Mouse (Mus musculus) cerebellum, adult 18-20 months (tissue): Measurements from ENCODE around the gene Hmgn2.
A peak's percentile ranks its signal among the peaks of the same experiment; 100 is the strongest.

ENCODE experiments used
- DNase-seq, 2 experiments: peaks; one replicate each; pipeline ENCODE4 v3.0.0; 2021

The Hmgn2 gene

DNA sequence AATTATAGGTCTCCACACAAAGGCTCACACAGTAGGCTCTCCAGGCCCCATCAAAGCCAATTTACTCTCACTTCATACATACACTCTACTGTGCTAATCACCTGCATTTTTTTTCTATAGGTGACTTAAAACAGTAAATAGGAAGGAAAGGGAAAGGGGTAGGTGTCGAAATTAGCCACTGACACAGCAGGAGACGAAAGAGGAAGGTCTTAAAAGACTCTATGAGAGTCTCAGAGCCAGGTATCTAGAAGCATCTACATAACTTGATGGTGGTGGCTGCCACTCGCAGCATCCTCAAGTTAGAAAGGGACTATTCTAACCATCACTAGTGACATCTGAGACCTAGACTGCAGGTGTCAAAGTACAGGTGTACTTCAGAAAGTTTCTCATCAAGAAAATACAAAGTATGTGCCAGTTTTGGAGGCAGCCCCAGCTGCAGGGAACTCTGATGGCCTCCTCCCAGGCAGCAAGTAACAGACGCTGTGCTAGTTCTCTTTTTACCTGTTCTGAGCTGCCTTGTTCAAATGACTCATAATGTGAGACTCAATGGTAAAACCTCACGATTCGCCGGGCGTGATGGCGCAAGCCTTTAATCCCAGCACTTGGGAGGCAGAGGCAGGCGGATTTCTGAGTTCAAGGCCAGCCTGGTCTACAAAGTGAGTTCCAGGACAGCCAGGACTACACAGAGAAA lies 9.7 kb upstream of the Hmgn2 start:
- DNase-seq = no peak

DNA sequence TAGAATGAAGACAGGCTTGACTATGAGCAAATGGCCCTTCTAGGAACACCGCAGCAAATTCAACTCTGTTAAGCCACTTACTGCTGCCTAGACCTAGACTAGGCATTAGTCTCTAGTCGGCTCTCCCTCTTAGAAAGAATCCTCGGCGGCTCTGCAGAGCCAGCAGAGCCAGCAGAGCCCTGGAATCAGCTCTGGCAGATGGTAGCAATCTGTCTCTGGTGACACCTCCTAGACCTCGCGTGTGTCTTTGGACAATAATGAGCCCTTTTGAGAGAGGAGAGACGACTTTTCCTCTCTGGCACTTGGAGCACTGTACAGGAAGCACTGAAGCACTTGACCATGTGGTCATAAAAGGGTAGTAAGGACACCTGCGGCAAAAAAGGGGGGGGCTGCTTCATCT lies 3.3 kb upstream of the Hmgn2 start:
- peak; percentile 26 to 36 for DNase-seq

DNA sequence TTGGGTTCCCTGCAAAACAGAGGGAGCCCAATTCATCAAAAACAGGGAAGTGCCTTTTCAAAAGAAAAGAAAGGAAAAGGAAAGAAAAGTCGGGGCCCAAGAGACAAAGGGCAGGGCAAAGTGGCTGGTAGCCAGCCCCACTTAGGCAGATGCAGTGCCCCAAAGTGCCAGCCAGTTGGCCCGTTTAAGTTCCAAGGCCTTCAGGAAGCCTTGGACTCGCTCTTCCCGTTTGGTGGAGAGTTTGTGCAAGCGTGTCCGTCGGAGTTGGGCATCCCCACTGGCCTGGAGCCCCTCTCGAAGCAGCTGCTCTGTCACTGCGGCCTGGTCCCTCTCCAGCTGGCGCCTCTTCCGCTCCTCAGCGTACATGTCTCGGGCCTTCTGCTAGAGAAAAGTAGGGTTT lies 2.4 kb upstream of the Hmgn2 start:
- peak in 1 of 2 experiments; percentile 17 for DNase-seq

DNA sequence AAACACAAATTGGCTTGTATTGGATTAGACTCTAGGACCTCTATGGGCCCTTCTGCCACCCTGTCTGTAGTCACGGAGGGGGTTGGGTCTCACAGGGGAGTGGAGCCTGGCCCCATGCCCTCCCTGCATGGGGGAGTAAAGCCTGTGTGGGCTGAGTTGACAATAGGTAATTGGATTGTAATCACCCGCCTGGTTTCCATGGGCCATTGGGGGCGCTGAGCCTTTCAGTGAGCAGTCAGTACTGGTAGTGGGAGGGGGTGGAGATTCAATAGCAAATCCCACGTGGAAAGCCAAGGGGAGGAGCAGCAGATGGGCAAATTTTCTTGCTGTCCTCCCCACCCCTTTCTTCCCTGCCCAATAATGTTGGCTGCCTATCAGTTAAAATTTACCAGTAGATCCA lies 1.7 kb upstream of the Hmgn2 start:
- DNase-seq = peak; percentile 11 to 19

DNA sequence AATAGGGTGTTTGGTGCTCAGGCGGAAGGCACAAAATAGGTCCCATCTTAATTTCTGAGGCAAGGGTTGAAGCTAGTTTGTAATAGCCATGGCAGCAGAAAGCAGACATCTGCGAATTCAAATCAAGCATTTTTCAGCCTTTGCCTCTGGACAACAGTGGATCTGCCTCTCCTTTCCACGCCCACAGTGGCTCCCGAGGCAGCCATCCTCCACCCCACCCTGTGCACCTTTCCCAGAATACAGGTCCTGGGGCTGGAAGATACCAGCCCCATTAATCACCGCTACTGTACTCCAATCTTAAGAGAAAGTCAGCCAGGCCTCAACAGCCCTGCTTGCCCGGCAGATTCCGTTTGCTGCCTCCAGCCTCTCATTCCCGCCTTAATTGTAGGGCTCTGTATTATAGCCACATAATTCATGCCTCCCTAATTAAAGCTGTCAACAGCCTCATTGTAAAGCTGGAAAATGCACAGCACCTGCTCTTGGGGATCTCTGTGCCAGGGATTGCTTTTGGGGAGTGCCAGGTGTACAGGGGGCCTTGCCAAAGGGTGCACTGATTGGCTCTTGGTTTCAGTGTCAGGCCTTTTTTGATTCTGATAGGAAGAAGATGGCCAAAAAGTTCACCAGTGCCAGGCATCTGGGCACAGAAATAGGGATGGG lies 792 bp upstream of the Hmgn2 start:
- peak; percentile 13 to 23 for DNase-seq

DNA sequence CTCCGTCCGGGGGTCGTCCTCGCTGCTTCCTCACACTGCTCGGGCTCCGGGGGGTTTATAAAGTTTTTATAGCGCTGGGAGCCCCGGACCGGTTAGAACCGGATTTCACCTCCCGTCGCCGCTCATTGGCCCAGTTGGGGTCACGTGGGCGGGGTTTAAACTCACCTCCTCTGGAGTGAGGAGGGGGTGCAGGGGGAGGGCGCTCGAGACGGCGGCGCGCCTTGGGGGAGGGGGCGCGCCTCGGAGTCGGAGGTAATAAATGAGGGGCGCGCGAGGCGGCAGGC lies 642 bp downstream of the Hmgn2 start:
- peak; percentile 91 to 94 for DNase-seq

DNA sequence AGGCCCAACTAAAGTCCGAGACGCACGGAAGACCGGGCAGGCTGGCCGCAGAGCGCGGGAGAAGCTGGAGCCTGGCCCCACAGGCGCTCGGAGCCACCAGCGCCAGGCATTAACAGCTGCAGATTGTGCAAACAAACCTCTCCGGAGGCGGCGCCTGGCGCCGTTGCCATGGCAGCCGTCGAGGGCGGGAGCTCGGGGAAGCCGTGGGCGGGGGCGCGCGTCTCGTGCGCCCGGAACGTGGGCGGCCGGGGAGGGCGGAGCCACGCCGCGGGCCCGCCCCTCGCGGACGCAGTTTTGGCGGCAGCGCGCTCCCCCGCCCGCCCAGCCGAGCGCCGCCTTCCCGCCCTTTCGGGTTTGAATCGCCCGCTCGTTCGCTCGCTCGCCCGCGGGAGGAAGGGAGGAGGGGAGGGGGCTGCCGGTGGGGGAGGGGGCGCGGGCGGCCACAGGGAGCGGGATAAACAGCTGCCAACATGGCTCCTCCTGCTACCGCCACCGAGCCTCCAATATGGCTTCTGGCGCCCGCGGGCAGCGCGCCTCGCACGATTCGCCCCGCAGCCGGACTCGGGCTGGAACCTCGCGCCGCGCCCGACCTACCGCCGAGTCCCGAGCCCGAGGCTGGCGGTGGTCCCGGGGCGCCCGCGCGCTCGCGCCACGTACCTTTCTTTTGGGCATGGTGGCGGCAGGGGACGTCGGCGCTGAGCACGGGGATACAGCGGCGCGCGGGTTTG lies 1.1 kb downstream of the Hmgn2 start:
- DNase-seq = peak; percentile 97 to 99

DNA sequence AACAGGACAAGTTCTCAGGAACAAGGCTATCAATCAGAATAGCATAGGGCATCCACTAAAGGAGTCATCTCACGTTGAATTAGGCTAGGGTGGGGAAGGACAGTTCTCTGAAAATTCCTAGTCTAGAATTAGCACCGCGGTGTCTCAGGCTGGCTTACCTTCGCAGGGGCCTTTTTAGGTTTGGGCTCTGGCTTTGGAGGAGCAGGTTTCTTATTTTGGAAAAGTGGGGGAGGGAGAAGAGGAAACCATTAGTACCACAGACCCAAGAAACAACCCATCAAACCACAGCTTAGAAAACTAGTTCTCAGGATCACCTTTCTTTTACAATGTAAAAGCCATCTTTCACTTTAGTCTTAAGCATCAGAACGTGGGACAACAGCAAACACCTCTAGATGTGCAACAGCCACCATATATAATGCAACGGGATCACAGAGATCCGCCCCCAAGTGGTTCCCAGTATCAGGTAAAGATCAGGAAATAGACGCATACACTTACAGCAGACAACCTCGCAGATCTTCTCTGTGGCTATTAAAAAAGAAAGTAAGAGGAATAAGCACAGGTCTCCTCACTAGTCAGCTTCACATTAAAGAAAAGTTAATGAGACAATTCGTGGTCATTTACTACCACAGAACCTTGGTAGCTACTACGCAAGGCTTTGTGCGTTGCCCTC lies 2.0 kb downstream of the Hmgn2 start:
- peak in 1 of 2 experiments; percentile 21 for DNase-seq

DNA sequence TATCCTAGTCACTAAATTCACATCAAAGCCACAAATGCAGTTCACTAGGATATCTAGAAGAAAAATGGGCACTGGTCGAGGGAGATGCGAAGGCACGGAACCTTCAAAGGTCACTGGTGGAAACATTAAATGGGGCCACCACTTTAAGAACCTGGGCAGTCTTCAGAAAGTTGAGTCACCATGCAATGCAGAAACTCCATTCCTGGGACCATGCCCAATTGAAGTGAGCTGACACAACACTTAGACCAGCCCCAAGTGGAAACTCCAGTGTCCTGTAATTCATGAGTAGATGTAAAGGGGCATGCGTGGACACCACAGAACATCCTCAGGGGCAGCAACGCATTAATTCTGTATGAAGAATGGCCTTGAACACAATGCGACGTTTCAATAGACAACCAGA lies 5.9 kb downstream of the Hmgn2 start:
- DNase-seq = no peak

DNA sequence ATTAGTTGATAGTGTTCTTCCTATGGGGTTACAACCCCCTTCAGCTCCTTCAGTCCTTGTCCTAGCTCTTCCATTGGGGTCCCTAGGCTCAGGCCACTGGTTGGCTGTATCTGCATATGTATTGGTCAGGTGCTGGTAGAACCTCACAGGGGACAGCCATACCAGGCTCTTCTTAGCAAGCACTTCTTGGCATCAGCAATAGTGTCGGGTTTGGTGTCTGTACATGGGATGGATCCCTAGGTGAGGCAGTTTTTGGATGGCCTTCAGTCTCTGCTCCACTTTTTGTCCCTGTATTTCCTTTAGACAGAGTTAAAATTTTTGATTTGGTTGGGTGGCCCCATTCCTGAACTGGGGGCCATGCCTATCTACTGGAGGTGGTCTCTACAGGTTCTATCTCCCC lies 9.6 kb downstream of the Hmgn2 start:
- no peak for DNase-seq

DNA sequence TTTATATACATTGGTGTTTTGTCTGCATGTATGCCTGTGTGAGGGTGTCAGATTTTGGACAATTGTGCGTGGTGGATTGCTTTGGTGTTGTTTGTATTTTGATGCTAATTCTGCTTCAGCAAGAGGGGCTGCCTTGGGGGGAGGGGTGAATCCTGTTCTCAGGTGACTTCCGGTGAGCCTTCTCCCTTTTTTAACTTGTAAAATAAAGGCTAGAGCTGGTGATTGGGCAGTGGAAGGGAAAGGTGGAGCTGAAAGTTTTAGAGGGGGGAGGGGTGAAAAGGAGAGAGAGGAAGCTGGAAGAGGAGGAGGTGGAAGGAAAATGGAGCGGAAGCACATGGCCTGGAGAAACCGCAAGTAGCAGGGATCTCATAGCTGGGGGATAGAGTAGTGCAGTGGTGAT lies 12.1 kb downstream of the Hmgn2 start:
- no peak for DNase-seq

DNA sequence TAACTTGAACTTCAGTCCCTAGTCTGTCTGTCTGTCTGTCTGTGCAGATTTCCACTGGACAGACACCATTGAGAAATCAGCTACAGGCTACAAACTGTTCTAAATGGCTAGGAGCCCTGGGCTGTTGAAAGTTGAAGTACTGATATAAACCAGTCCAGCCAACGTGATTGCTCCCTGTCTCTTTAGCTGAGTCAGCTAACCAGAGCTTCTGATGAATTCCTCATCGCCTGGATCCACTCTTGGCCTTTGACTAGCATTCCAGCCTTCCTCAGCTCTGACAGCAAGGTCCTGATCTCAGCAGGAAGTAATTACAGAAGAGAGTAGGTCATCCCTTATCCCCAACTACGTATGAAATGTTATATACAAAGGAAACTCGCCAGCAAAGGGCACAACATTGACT lies 21.7 kb downstream of the Hmgn2 start:
- no peak for DNase-seq

DNA sequence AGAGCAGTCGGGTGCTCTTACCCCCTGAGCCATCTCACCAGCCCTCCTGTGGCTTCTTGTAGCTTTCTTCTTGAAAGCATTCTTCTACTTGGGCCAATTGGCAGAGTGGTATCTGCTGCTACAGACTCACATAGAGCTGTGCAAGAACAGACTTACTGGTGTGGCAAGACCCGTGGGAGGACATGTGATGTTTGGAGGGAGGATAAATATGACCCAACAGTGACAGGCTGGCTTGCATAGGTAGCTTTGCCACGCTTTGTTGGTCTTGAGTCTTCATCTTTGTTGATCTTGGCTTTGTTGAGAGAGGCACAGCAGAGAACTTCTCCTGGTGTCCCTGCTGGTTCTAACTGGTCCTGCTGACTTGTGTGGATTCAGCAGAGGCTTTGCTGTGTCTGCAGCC lies 24.7 kb downstream of the Hmgn2 start:
- no peak for DNase-seq

DNA sequence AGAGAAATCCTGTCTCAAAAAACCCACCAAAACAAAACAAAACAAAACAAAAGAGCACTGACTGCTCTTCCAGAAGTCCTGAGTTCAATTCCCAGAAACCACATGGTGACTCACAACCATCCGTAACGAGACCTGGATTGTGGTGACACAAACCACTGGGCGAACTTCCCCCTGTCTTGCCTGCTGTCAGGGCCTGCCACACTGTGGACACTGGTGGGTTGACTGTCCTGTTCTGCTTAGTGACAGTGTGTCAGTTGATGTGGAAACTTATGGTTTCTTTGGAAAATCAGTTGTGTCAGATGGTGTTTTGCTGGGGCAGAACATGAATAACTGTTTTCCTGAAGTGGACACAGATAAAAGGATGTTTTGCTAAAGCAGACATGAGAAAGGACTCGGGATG lies 25.8 kb downstream of the Hmgn2 start:
- no peak for DNase-seq

DNA sequence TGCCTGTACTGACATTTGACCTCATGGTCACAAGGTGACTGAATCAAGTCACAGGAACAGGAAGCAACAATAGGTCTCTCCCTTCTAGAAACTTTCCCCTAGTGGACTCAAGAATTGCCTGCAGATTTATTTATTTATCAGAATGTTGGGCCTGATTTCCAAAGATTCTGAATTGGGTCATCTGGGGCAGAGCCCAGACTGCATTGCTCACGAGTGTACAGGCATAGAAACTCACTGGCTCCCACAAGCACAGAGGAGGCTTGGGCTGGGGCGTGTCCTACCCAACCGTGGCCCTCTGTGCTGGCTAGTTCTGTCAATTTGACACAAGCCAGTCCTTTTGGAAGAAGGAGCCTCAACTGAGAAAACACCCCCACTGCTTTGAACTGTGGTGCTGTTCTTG lies 26.9 kb downstream of the Hmgn2 start:
- no peak for DNase-seq

DNA sequence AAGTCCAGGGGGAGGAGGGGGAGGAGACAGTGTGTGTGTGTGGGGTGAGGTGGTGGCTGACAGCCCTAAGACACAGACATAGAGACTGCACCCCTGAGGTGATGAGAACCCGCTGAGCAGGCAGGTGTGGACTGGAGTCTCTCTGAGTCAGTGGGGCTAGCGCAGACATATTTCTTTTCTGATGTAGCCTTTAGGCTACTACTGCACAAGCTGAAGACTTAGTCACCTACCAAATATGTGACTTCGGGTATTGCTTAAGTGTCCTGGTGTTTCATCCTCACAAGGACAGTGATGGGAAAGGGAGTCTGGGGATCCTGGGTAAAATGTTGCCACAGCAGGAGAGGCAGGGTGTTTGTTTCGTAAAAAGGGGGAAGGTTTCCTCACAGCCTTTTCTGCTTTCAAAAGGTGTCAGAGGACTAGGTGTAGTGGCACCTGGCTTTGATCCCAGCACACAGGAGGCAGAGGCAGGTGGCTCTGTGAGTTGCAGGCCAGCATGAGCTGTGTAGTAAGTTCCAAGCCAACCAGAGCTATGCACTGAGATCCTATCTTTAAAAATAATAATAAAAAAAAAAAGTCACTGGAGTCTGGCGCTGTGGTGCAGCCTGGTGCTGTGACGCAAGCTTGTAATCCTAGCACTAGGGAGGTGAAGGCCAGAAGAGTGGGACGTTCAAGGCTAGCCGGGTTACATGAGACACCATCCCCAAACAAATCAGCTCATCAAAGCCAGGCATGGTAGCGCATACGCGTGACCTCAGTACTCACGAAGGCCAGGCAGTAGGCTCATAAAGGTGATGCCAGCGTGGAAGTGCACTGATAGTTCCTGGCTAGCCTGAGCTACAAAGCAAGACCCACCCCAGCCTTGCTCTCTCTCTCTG lies 27.8 kb downstream of the Hmgn2 start:
- DNase-seq = no peak

DNA sequence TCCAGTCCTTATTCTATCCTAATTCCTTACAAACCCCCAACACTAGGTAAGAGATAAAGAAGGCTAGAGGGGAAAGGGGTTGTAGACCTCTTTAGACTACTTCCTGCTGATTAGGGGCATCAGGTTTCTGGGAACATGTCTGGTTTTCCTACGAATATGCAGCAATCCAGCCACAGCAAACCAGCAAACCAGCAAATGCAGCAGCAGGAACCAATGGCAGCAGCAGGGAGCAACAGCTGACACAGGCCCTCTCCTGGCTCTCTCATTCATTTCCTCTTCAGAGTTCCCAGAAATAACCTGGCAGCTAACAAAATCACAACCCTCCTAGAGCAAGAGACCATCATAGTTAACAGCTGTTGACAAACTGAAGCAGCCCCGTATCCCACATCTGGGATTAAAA lies 30.4 kb downstream of the Hmgn2 start:
- no peak for DNase-seq

DNA sequence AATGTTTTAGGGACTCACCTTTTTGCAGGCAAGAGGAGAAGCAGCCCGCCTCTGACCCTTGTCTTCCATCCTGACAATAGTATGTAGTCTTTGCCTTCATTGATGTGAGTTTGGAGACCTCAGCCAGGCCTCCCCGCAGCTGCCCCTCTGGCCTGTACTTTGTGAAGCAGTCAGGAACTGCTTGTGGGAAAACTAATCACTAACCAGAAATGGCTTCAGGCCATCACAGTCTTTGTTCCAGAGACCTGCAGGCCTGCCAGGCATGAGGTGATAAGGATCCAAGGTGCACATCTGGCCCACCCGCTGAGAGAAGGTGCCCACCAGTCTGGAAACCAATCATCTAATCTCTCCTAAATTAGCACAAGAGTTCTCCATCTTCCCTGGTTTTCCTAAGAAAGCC lies 36.7 kb downstream of the Hmgn2 start:
- no peak for DNase-seq

DNA sequence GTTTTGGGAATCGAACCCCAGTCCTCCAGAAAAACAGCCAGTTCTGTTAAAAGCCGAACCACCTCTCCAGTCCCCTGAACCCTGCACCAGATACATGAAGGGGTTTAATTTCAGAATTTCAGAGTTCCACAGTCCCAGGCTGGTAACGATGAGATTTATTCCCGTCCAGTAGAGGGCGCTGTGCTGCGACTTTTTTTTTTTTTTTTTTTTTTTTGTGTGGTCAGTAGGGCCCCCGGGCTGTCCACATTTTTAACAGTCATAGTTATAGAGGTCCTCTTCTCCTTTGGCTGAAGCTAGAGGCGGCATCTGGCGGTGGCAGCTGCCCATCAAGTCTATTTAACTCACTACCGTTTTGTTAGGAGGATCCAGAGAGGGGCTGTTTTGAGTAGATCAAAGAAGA lies 37.1 kb downstream of the Hmgn2 start:
- DNase-seq = peak in 1 of 2 experiments; percentile 20

DNA sequence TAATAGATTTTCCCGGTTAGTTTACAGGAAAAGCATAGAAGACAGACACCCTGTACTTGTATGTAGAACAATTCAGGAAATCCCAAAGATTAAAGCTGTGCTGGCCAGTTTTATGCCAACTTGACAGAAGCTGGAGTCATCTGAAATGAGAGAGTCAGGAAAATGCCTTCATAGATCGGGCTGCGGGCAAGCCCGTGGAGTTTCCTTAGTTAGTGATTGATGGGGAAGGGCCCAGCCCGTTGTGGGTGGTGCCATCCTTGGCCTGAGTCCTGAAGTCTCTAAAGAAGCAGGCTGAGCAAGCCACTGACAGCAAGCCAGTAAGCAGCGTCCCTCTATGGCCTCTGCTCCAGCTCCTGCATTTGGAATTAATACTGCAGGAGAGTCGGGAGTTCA lies 39.2 kb downstream of the Hmgn2 start:
- no peak for DNase-seq

DNA sequence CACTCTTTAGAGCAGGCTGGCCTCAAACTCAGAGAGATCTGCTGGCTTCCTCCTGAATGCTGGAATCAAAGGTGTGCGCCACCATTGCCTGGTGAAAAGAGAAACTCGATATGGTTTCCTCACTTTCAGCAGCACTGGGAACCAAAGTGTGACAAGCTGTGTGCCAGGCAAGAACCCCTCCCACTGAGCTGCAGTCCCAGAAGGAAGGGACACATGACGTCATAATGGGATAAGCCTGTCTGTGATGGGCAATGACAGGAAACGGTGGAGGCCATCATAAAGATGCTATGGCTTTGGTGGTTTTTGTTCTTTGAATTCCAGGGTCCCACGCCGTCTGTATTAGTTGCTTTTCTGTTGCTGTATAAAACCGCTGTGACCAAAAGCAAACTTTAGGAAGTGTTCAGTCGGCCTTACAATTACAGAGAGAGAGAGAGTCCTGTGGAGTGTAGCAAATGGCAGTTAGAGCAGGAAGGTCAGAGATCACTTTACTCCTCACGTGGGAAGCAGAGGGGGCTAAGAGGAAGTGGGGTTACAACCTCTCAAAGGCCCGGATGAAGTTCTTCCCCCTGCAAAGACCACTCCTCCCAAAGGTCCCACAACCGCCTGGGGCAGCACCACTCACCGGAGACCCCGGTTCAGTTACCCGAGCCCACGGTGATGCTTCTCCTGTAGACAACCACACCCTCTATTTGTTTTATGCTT lies 39.7 kb downstream of the Hmgn2 start:
- DNase-seq = no peak

DNA sequence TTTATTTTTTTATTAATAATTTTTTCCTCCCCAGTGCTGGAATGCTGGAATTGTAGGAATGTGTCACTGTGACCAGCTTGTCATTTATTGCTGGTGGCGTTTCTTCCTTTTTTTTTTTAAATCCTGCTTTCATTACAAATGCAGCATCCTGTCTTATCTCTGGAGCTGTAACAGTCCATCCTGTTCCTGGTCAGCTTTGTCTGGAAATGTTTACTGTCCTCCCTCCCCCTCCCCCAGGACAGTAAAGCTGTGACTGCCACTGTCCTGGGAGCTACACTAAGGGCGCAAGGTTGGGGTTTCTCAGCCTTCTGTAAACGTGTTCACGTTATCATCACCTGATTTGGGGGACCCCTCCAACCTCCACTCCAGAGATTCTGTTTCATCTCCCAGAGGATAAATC lies 43.2 kb downstream of the Hmgn2 start:
- no peak for DNase-seq
